Mouse (Mus musculus) CD4-positive, CD25-positive, alpha-beta regulatory T cell, adult 4 months (primary cell): ENCODE measurements around the gene Camta2. TPM values are rescaled to one million over a fixed set of nuclear protein-coding genes. Genes with fewer than 3 reads are reported as not detected.

ENCODE experiments used
- ATAC-seq: one replicate; pipeline ENCODE4 v1.8.0; 2017
- polyA plus RNA-seq, 2 experiments: library from polyadenylated mRNA; unstranded; fragments of 100-300 nt; shearing (Covaris generic); gene quantifications; one replicate each; pipeline ENCODE4 v1.2.1; 2017

Camta2 gene
- polyA plus RNA-seq, 2 experiments from 2014 or later: 12.2 to 15.8 TPM

GRCm38 (mm10) chr11:70689578-70689977 is 1.7 kb upstream of the Camta2 start:
- no peak for ATAC-seq

GRCm38 (mm10) chr11:70688372-70688771 is 467 bp upstream of the Camta2 start:
- ATAC-seq: no peak

GRCm38 (mm10) chr11:70686901-70687566 is 871 bp downstream of the Camta2 start:
- peak; percentile 21 for ATAC-seq

- no peak for ATAC-seq
Observed at GRCm38 (mm10) chr11:70683640-70684039, 4.3 kb downstream of the Camta2 start.

GRCm38 (mm10) chr11:70681897-70682581 is 5.9 kb downstream of the Camta2 start:
- no peak for ATAC-seq

GRCm38 (mm10) chr11:70681170-70681569 is 6.7 kb downstream of the Camta2 start:
- ATAC-seq: no peak

GRCm38 (mm10) chr11:70679894-70680293 is 8.0 kb downstream of the Camta2 start:
- ATAC-seq: no peak

- no peak for ATAC-seq
Observed at GRCm38 (mm10) chr11:70679361-70679760, 8.5 kb downstream of the Camta2 start.

- no peak for ATAC-seq
Observed at GRCm38 (mm10) chr11:70678576-70678975, 9.3 kb downstream of the Camta2 start.

- ATAC-seq: no peak
Observed at GRCm38 (mm10) chr11:70678092-70678491, 9.8 kb downstream of the Camta2 start.

GRCm38 (mm10) chr11:70674501-70674900 is 13.4 kb downstream of the Camta2 start:
- no peak for ATAC-seq

GRCm38 (mm10) chr11:70674014-70674413 is 13.9 kb downstream of the Camta2 start:
- ATAC-seq: no peak

GRCm38 (mm10) chr11:70671333-70672047 is 16.4 kb downstream of the Camta2 start:
- no peak for ATAC-seq

GRCm38 (mm10) chr11:70670483-70670882 is 17.4 kb downstream of the Camta2 start:
- no peak for ATAC-seq

- peak; percentile 37 for ATAC-seq
Observed at GRCm38 (mm10) chr11:70669582-70670345, 18.1 kb downstream of the Camta2 start.

- ATAC-seq: peak; percentile 88
Observed at GRCm38 (mm10) chr11:70668771-70669505, 19.0 kb downstream of the Camta2 start, which contains the start of gene Spag7. Spag7 (minus strand) TSS chr11:70669416.

- peak; percentile 21 for ATAC-seq
Observed at GRCm38 (mm10) chr11:70668335-70668770, 19.6 kb downstream of the Camta2 start.

GRCm38 (mm10) chr11:70667271-70668150 is 20.4 kb downstream of the Camta2 start:
- ATAC-seq: no peak

- ATAC-seq: no peak
Observed at GRCm38 (mm10) chr11:70666687-70667086, 21.2 kb downstream of the Camta2 start.

- ATAC-seq: no peak
Observed at GRCm38 (mm10) chr11:70664741-70665140, 23.2 kb downstream of the Camta2 start.

- ATAC-seq: no peak
Observed at GRCm38 (mm10) chr11:70663957-70664356, 23.9 kb downstream of the Camta2 start.
